Mouse (Mus musculus) liver, adult 2 months (tissue): Measurements from ENCODE around the gene Irs4. TPM values are rescaled to one million over a fixed set of nuclear protein-coding genes. Genes with fewer than 3 reads are reported as not detected.
A peak's percentile ranks its signal among the peaks of the same experiment; 100 is the strongest.

ENCODE experiments used
- DNase-seq: peaks from one replicate; pipeline ENCODE4 v3.0.0-alpha.2; 2011; ENCODE audit warnings: low read depth, low spot score; ENCODE audit errors: extremely low read depth
- H3K27ac ChIP-seq: fragments of 200-500 bp; replicated peaks from 2 replicates; pipeline ENCODE4 v1.5.1; 2012; ENCODE audit warnings: low read depth, mild to moderate bottlenecking, control low read depth, inconsistent platforms, low read length; ENCODE audit not compliant: insufficient read depth
- H3K27me3 ChIP-seq: fragments of 200-500 bp; 2 replicates; pipeline ENCODE4 v1.6.1; 2012; ENCODE audit warnings: mild to moderate bottlenecking, moderate library complexity, low read length, inconsistent platforms; ENCODE audit not compliant: control insufficient read depth, insufficient read depth
- H3K36me3 ChIP-seq: fragments of 200-500 bp; 2 replicates; pipeline ENCODE4 v1.6.1; 2012; ENCODE audit warnings: low read length, inconsistent platforms; ENCODE audit not compliant: control insufficient read depth, insufficient read depth
- H3K4me1 ChIP-seq: fragments of 200-500 bp; 2 replicates; pipeline ENCODE4 v1.6.1; 2011; ENCODE audit warnings: low read length; ENCODE audit not compliant: control insufficient read depth, insufficient read depth
- H3K4me3 ChIP-seq: fragments of 200-500 bp; 2 replicates; pipeline ENCODE4 v1.5.1; 2011; ENCODE audit warnings: low read depth, mild to moderate bottlenecking, control low read depth, low read length, moderate library complexity; ENCODE audit not compliant: insufficient read depth
- H3K79me2 ChIP-seq: fragments of 200-500 bp; 2 replicates; pipeline ENCODE4 v1.6.1; 2012; ENCODE audit warnings: inconsistent platforms, mild to moderate bottlenecking, low read length, moderate library complexity; ENCODE audit not compliant: control insufficient read depth, insufficient read depth
- H3K9ac ChIP-seq: fragments of 200-500 bp; 2 replicates; pipeline ENCODE4 v1.6.1; 2012; ENCODE audit warnings: low read depth, mild to moderate bottlenecking, control low read depth, inconsistent platforms, low read length
- CTCF ChIP-seq: fragments of 200-500 bp; IDR thresholded peaks from 2 replicates; pipeline ENCODE4 v1.5.1; 2011; ENCODE audit warnings: low read depth, low read length, control low read depth
- POLR2A ChIP-seq: fragments of 200-500 bp; IDR thresholded peaks from 2 replicates; pipeline ENCODE4 v1.6.1; 2011; ENCODE audit warnings: low read length, control low read depth; ENCODE audit not compliant: insufficient read depth; ENCODE audit errors: extremely low read depth
- WGBS: fragments of 180-500 bp; shearing (Covaris S2); methylation state at CpG from one replicate; pipeline ENCODE4 v1.1.7; 2018; 5-methylcytosine and 5-hydroxymethylcytosine counted together
- polyA plus RNA-seq: library from polyadenylated mRNA; depleted of rRNA; stranded (reverse); fragments of >200 nt; gene quantifications from 2 replicates; pipeline ENCODE4 v1.2.3, GENCODE M21; 2012; rRNA removed
- total RNA-seq: library from RNA; depleted of rRNA; stranded (reverse); fragments of >200 nt; gene quantifications from 2 replicates; pipeline ENCODE4 v1.2.3, GENCODE M21; 2014; rRNA removed

Gene Irs4
- total and polyA plus RNA-seq, 2 experiments: not detected

GRCm38 (mm10) chrX:141721725-141722124 is 3.3 kb downstream of the Irs4 start:
- H3K9ac ChIP-seq: no peak overlapping the region
- peaks cover 2% of the 10 kb centered on the region; the same call in 1 of the 2 replicates for H3K4me1 ChIP-seq
- no peaks in the 10 kb centered on the region for H3K36me3 ChIP-seq
- H3K79me2 ChIP-seq: no peaks in the 10 kb centered on the region
- TF ChIP-seq POLR2A (no peak), CTCF (no peak)
- DNase-seq: no peak
- 1% methylated on average over 32 of the region's 33 CpGs for WGBS
- peaks cover 26% of the 10 kb centered on the region for H3K27me3 ChIP-seq
- no peak overlapping the region for H3K27ac ChIP-seq
- H3K4me3 ChIP-seq: peak overlapping the region; percentile 46; the same call in 1 of the 2 replicates

Other genes with a start within 250 kb of the Irs4 start
- gene Col4a5, start 249.9 kb downstream of the Irs4 start, total RNA-seq: 2.5 and 3.2 TPM in 2 replicates
- 0.58 and 0.94 TPM in 2 replicates for gene Col4a5, start 249.9 kb downstream of the Irs4 start, polyA plus RNA-seq
- not detected in 2 replicates for gene Gm15294, start 150.0 kb upstream of the Irs4 start, total RNA-seq
- not detected in 2 replicates for gene Gm15294, start 150.0 kb upstream of the Irs4 start, polyA plus RNA-seq